Mouse (Mus musculus): ENCODE results near the gene Syt1. TPM values are rescaled to one million over a fixed set of nuclear protein-coding genes. Genes with fewer than 3 reads are reported as not detected.

The Syt1 gene
- 49.7 and 80.9 TPM in 2 replicates for polyA plus RNA-seq (2012; rRNA removed)

DNA sequence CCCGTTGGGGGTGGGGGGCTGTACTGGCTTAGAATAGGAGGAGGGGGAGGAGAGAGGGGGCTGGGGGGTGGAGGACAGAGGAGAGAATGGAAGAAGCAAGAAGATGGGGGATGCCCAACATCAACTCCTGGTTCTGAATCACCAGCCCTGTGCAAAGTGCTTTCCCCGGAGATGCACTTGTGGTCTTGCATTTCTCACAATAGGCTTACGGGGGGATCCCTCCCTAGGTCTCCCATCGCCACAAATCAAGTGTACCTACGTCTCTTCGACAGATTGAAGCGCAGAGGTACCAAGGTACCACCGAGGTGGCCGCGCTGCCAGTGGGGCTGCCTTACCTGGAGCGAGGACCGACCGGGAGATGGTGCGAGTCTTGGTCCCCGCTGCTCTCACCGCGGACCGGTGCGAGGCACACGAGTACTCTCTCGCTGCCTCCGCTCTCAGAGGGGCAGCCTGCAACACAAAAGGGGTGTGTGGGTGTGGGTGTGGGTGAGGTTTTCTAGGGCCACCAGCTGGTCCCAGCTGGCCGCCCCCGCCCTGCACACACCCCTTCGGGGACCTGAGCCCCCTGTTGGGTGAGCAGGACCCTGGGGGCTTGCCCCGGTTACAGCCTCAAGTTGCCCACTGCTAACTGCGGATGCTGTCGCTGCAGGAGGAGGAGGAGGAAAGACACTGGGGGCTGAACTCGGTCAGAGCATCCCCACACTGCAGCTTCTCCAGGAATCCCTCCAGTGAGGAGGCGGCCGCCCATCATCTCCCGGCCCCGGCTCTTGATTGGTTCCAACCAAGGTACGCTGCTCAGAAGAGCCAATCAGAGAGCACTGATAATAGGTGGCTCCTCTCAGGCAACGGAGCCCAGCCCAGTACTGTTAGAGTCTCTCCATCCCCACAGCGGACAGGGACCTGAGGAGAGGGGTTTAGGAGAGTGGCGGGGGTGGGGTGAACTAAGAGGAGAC, at the start of gene Syt1:
Gene Syt1 (minus strand): TSS at position 742 of the 953 bp plus-strand sequence.
- DNase-seq (ENCODE audit: low read depth) = peak; percentile 97
- peak; percentile 49; the same call in 1 of the 2 replicates for TF ChIP-seq POLR2A (IDR thresholded peaks at IDR 0.05; ENCODE audit: borderline replicate concordance, extremely low read depth, insufficient read depth, insufficient read length, poor library complexity, severe bottlenecking)
- no peak for TF ChIP-seq CTCF (IDR thresholded peaks at IDR 0.05; ENCODE audit: borderline replicate concordance, extremely low read depth, insufficient read depth, insufficient read length)

DNA sequence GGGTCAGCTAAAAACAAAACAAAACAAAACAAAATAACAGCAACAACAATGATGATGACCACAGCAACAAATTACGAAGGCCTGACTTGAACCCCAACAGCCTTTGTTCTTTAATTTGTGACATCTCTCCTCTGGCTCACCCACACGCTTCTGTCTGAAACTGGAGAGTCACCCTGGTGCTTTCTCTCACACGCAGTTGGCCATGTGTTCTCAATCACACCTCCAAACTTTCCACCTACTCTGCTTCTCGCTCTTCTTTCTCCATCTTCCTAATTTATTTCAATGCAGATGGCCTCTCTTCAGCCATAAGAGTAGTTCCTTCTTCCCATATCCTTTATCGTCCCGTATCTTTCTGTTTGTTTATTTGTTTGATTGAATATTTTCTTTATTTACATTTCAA, 45.7 kb upstream of the Syt1 start:
- DNase-seq (ENCODE audit: low read depth) = no peak
- TF ChIP-seq CTCF (IDR thresholded peaks at IDR 0.05; ENCODE audit: borderline replicate concordance, extremely low read depth, insufficient read depth, insufficient read length) (no peak), POLR2A (IDR thresholded peaks at IDR 0.05; ENCODE audit: borderline replicate concordance, extremely low read depth, insufficient read depth, insufficient read length, poor library complexity, severe bottlenecking) (no peak)

- DNase-seq (ENCODE audit: low read depth) = no peak
- TF ChIP-seq POLR2A (IDR thresholded peaks at IDR 0.05; ENCODE audit: borderline replicate concordance, extremely low read depth, insufficient read depth, insufficient read length, poor library complexity, severe bottlenecking) (no peak), CTCF (IDR thresholded peaks at IDR 0.05; ENCODE audit: borderline replicate concordance, extremely low read depth, insufficient read depth, insufficient read length) (no peak)
Observed at GRCm38 (mm10) chr10:109047537-109047936, 36.8 kb upstream of the Syt1 start.

DNA sequence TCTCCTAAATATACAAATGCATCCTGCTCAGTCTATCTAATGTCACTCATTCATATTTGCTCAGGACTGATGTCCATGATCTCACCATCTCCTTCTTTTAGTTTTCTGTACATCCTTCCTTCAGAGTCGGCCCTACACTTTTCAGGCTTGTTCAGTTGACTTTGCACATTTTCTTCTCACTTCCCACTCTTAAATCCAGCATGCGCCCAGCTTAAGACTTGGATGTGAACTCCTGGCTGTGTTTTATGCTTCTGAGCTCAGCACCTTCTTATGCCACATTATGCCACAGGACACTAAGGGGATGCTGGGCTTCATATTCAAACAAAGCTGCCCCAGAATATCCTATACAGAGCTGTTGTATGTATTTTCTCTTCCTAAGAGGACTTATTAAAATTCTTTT, 36.2 kb upstream of the Syt1 start:
- no peak for DNase-seq (ENCODE audit: low read depth)
- TF ChIP-seq POLR2A (IDR thresholded peaks at IDR 0.05; ENCODE audit: borderline replicate concordance, extremely low read depth, insufficient read depth, insufficient read length, poor library complexity, severe bottlenecking) (no peak), CTCF (IDR thresholded peaks at IDR 0.05; ENCODE audit: borderline replicate concordance, extremely low read depth, insufficient read depth, insufficient read length) (no peak)

GRCm38 (mm10) chr10:109011226-109012165, 714 bp upstream of the Syt1 start:
- peak; percentile 67 for DNase-seq (ENCODE audit: low read depth)
- TF ChIP-seq POLR2A (IDR thresholded peaks at IDR 0.05; ENCODE audit: borderline replicate concordance, extremely low read depth, insufficient read depth, insufficient read length, poor library complexity, severe bottlenecking) (no peak), CTCF (IDR thresholded peaks at IDR 0.05; ENCODE audit: borderline replicate concordance, extremely low read depth, insufficient read depth, insufficient read length) (no peak)

DNA sequence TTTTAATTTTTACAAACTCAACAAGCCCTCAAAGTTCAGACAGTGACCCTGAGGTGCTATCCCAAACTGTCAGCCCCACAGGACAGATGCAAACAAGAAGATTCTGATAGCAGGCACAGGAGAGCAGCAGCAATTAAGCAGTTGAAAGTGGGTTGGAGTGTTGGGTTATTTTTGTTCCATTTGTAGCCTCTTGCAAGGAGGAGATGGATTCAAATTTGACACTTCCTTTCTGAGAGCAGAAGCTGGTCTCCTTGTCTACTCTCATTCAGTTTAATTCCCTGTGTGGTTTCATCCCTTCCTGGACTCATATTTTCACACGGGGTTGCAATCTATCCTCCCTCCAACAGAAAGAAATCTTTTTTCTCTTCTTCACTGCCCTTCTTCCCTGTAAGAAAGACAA, 951 bp downstream of the Syt1 start:
- TF ChIP-seq POLR2A (IDR thresholded peaks at IDR 0.05; ENCODE audit: borderline replicate concordance, extremely low read depth, insufficient read depth, insufficient read length, poor library complexity, severe bottlenecking) (no peak), CTCF (IDR thresholded peaks at IDR 0.05; ENCODE audit: borderline replicate concordance, extremely low read depth, insufficient read depth, insufficient read length) (no peak)

GRCm38 (mm10) chr10:109008456-109008855, 2.3 kb downstream of the Syt1 start:
- TF ChIP-seq CTCF (IDR thresholded peaks at IDR 0.05; ENCODE audit: borderline replicate concordance, extremely low read depth, insufficient read depth, insufficient read length) = no peak
- TF ChIP-seq POLR2A (IDR thresholded peaks at IDR 0.05; ENCODE audit: borderline replicate concordance, extremely low read depth, insufficient read depth, insufficient read length, poor library complexity, severe bottlenecking) = no peak
- no peak for DNase-seq (ENCODE audit: low read depth)

More for the DNA sequence above, 951 bp downstream of the Syt1 start:
- no peak for DNase-seq (ENCODE audit: low read depth)

DNA sequence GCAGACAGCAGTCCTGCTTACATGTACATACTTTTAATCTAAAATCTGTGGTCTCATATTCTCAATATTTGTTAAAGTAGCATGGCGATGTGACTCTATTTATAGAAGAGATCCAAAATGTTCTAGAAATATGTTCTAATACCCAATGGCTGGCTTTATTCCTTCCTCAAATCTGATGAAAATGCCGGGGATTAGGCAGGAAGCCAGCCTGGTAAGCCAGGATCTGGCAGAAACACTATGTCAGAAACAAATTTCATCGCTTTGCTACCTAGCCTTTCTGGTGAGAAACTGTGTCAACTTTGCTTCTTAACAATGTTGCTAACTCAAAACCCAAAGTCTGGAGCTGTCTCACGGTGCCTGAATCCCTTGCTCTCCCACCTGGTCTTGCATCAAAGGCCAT, 7.3 kb downstream of the Syt1 start:
- DNase-seq (ENCODE audit: low read depth) = peak; percentile 37
- TF ChIP-seq CTCF (IDR thresholded peaks at IDR 0.05; ENCODE audit: borderline replicate concordance, extremely low read depth, insufficient read depth, insufficient read length) = no peak
- no peak for TF ChIP-seq POLR2A (IDR thresholded peaks at IDR 0.05; ENCODE audit: borderline replicate concordance, extremely low read depth, insufficient read depth, insufficient read length, poor library complexity, severe bottlenecking)

GRCm38 (mm10) chr10:108987250-108987649, 23.5 kb downstream of the Syt1 start:
- TF ChIP-seq POLR2A (IDR thresholded peaks at IDR 0.05; ENCODE audit: borderline replicate concordance, extremely low read depth, insufficient read depth, insufficient read length, poor library complexity, severe bottlenecking) = no peak
- TF ChIP-seq CTCF (IDR thresholded peaks at IDR 0.05; ENCODE audit: borderline replicate concordance, extremely low read depth, insufficient read depth, insufficient read length) = no peak

DNA sequence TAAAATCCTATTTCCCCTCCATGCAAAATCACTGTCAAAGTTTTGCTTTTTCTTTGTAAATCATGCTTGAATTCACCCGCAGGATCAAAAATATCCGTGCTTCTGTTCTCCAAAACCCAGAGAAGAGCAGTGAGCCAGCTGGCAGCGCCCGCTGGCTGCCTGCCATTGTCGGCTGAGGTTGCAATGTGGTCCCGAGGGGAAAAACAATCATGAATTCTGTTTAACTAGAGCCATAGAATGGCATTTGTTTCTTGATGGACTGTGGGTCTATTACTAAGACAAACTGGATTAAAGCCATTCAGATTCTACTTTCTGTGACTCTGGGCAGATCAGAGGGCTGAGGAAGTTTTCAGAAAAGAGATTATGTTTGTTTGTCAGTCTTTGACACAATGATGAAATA, 31.1 kb downstream of the Syt1 start:
- TF ChIP-seq CTCF (IDR thresholded peaks at IDR 0.05; ENCODE audit: borderline replicate concordance, extremely low read depth, insufficient read depth, insufficient read length) = no peak
- no peak for TF ChIP-seq POLR2A (IDR thresholded peaks at IDR 0.05; ENCODE audit: borderline replicate concordance, extremely low read depth, insufficient read depth, insufficient read length, poor library complexity, severe bottlenecking)
- peak; percentile 96 for DNase-seq (ENCODE audit: low read depth)

More at GRCm38 (mm10) chr10:108987250-108987649, 23.5 kb downstream of the Syt1 start:
- DNase-seq (ENCODE audit: low read depth) = no peak

- TF ChIP-seq POLR2A (IDR thresholded peaks at IDR 0.05; ENCODE audit: borderline replicate concordance, extremely low read depth, insufficient read depth, insufficient read length, poor library complexity, severe bottlenecking) (no peak), CTCF (IDR thresholded peaks at IDR 0.05; ENCODE audit: borderline replicate concordance, extremely low read depth, insufficient read depth, insufficient read length) (no peak)
- no peak for DNase-seq (ENCODE audit: low read depth)
Observed at GRCm38 (mm10) chr10:108954952-108955351, 55.8 kb downstream of the Syt1 start.
